Mouse (Mus musculus) small intestine, adult 2 months (tissue): ENCODE data around the gene Usp54.

Experiments
- CTCF ChIP-seq: fragments of 200-500 bp; IDR thresholded peaks from 2 replicates; pipeline ENCODE4 v1.5.1; 2012; ENCODE audit warnings: low read depth, mild to moderate bottlenecking, control low read depth, inconsistent platforms, low read length, moderate library complexity, mixed read lengths; ENCODE audit not compliant: insufficient replicate concordance, insufficient read length; ENCODE audit errors: extremely low read depth
- POLR2A ChIP-seq: fragments of 200-500 bp; IDR thresholded peaks from 2 replicates; pipeline ENCODE4 v1.6.1; 2012; ENCODE audit warnings: low read depth, mild to moderate bottlenecking, control low read depth, inconsistent platforms, low read length, moderate library complexity

- no peak for TF ChIP-seq POLR2A
- TF ChIP-seq CTCF = no peak
Observed at GRCm38 (mm10) chr14:20662740-20663139, 21.9 kb upstream of the Usp54 start.
